Mouse (Mus musculus) forebrain, embryonic 16.5 days (tissue): ENCODE results near the gene Ncoa4. TPM values are rescaled to one million over a fixed set of nuclear protein-coding genes. Genes with fewer than 3 reads are reported as not detected.
"Not testable (repeated sequence)": the region's sequence is repeated elsewhere in the genome, so short reads cannot be mapped to it uniquely, and the experiment has no call there.

Experiments
- ATAC-seq: fragments of 200-750 bp; cut with Nextera tagmentation; 2 replicates; pipeline ENCODE4 v1.8.0; 2017; ENCODE audit warnings: mild to moderate bottlenecking, moderate library complexity
- H3K27ac ChIP-seq: fragments of 300-500 bp; sonication (generic); 2 replicates; pipeline ENCODE4 v1.5.1; 2014; ENCODE audit warnings: low read length, control low read depth
- H3K27me3 ChIP-seq: fragments of 300-500 bp; sonication (generic); replicated peaks from 2 replicates; pipeline ENCODE4 v1.6.1; 2014; ENCODE audit warnings: low read length; ENCODE audit not compliant: control insufficient read depth, insufficient read depth
- H3K36me3 ChIP-seq: fragments of 300-500 bp; sonication (generic); 2 replicates; pipeline ENCODE4 v1.6.1; 2014; ENCODE audit not compliant: control insufficient read depth, insufficient read depth
- H3K4me1 ChIP-seq: fragments of 300-500 bp; sonication (generic); replicated peaks from 2 replicates; pipeline ENCODE4 v1.6.1; 2014; ENCODE audit warnings: low read length; ENCODE audit not compliant: control insufficient read depth, insufficient read depth
- H3K4me2 ChIP-seq: fragments of 300-500 bp; sonication (generic); 2 replicates; pipeline ENCODE4 v1.6.1; 2014; ENCODE audit warnings: mild to moderate bottlenecking, low read length, control low read depth
- H3K4me3 ChIP-seq: fragments of 300-500 bp; sonication (generic); replicated peaks from 2 replicates; pipeline ENCODE4 v1.5.1; 2014; ENCODE audit warnings: mild to moderate bottlenecking, low read length, control low read depth
- H3K9ac ChIP-seq: fragments of 300-500 bp; sonication (generic); replicated peaks from 2 replicates; pipeline ENCODE4 v1.6.1; 2014; ENCODE audit warnings: low read depth, low read length, control low read depth
- H3K9me3 ChIP-seq: fragments of 300-500 bp; sonication (generic); 2 replicates; pipeline ENCODE4 v1.6.1; 2016; ENCODE audit warnings: low read length; ENCODE audit not compliant: control insufficient read depth
- WGBS: fragments of 180-500 bp; shearing (Covaris S2); extraction: QIAGEN DNeasy Blood & Tissue Kit; methylation state at CpG from one replicate; pipeline ENCODE4 v1.1.7; 2014; 5-methylcytosine and 5-hydroxymethylcytosine counted together
- polyA plus RNA-seq: library from polyadenylated mRNA; unstranded; fragments of >200 nt; fragmentation: Nextera tagmentation; extraction: Ambion mirVana; gene quantifications from 2 replicates; pipeline ENCODE4 v1.2.1, GENCODE M21; 2015

Ncoa4 gene
- polyA plus RNA-seq, 1 experiment from 2014 or later, result 115 TPM

DNA sequence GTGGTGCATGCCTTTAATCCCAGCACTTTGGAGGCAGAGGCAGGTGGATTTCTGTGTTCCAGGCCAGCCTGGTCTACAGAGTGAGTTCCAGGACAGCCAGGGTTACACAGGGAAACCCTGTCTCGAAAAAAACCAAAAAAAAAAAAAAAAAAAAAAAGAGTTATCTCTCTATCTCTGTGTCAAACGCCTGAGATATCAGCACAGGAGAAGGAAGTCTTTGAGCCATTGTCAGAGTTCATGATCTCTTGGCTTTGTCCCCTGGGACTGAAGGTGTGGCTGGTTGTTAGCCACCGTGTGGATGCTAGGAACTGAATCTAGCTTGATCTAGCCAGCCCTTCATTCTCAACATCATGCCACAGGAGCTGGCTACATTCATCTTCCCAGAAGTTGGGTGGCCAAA, 23.2 kb upstream of the Ncoa4 start:
- not testable (repeated sequence) for ATAC-seq, H3K27me3 ChIP-seq, H3K4me3 ChIP-seq, H3K4me1 ChIP-seq, H3K9ac ChIP-seq, H3K27ac ChIP-seq, H3K4me2 ChIP-seq, H3K36me3 ChIP-seq, H3K9me3 ChIP-seq
- WGBS, result 74% methylated on average over 3 of the region's 3 CpGs

DNA sequence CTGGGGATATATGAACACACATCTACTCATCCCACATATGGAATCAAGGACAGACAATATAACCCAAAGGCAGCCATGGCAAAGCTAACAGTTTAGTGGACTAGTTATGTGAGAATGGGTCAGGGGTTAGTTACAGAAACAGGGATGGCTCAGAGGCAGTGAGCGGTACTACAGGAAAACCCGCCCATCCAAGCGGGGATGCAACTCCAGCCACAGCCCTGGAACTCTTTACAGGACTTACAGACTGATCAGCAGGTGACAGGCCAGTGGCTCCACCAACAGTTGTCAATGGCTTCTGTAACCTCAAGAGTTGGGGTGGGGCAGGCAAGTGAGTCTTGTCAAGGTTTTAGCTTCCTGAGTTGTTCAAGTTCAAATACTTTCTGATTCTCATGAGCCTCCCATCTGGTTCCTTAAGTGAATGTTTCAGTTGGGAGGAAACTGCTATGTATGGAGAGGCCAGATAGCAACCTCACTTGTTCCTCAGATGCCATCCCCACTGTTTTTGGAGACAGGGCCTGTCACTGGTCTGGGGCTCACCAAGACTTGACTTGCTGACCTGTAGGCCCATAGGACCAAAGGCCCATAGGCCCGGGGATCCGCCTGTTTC, 19.2 kb upstream of the Ncoa4 start:
- 80% methylated on average over 5 of the region's 5 CpGs for WGBS
- Histone ChIP-seq H3K27ac (no peak overlapping the region), H3K9ac (no peak overlapping the region), H3K4me1 (no peaks in the 10 kb centered on the region), H3K4me3 (no peak overlapping the region), H3K9me3 (no peaks in the 10 kb centered on the region), H3K4me2 (no peak overlapping the region), H3K36me3 (no peaks in the 10 kb centered on the region), H3K27me3 (no peaks in the 10 kb centered on the region)
- no peak for ATAC-seq

DNA sequence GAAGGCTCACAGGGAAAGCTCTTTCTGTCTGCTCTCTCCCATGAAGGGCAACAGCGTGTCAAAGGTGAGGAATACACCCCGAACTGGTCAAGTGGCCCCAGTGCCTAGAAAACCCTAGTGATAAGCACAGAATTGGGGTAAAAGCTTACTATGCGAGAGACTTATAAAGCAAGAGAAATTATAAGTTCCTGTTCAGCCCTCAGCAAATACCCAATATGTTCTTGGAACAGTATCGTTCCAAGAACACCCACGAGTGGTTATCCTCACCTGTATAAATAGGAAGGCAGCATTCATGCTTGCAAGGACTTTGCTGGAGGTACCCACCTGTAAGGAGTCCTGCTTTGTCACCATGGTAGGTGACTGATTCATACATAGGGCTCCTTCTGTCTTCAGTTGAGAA, 17.9 kb upstream of the Ncoa4 start, which contains the start of gene Msmb:
TSS of gene Msmb (plus strand) at position 301 of the 400 bp plus-strand sequence.
- H3K4me1 ChIP-seq, result no peaks in the 10 kb centered on the region
- H3K27me3 ChIP-seq, result no peaks in the 10 kb centered on the region
- no peak for ATAC-seq
- H3K4me2 ChIP-seq, result no peak within 1 kb of the TSS
- 90% methylated on average over 5 of the region's 5 CpGs for WGBS
- H3K27ac ChIP-seq, result no peak within 1 kb of the TSS
- no peak within 1 kb of the TSS for H3K9ac ChIP-seq
- no peak within 1 kb of the TSS for H3K4me3 ChIP-seq
- H3K36me3 ChIP-seq, result no peaks in the 10 kb centered on the region
- peaks cover 1% of the 10 kb centered on the region; the same call in 1 of the 2 replicates for H3K9me3 ChIP-seq

DNA sequence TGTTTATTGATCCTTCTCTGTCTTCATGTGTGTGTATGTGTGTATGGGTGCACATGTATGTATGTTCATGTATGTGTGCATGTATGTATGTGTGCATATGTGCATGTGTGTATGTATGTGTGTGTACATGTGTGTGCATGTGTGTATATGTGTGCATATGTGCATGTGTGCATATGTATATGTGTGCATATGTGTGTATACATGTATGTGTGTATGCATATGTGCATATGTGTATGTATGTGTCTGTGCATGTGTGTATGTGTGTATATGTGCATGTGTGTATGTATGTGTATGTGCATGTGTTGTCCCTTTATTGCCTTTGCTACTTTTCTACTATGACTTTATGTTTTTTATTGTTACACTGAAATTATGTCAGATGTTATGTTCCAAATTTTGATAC, 14.9 kb upstream of the Ncoa4 start:
- ATAC-seq, result no peak
- H3K4me3 ChIP-seq, result no peak overlapping the region
- no peak overlapping the region for H3K9ac ChIP-seq

DNA sequence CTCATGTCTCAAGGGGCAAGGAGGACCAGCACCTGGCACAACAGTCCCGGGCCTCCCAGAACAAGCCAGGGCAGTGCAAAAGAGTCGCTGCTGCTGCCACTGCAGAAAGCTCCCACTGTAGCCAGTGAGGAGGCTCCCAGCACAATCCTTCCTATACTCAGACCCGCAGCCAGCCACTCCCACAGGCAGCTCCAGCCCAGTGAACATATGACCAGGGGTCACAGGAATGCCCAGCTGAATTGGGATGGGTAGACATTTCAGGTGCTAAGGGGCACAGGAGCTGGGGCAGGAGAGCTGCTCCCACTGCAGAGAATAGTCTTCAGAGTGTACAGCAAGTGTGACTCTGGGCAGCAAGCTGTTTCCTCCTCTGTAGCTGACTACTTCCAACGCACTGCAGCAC, 14.3 kb upstream of the Ncoa4 start:
- no peak overlapping the region for H3K9ac ChIP-seq
- no peak overlapping the region for H3K27ac ChIP-seq
- no peak overlapping the region for H3K4me2 ChIP-seq
- no peaks in the 10 kb centered on the region for H3K27me3 ChIP-seq
- H3K4me1 ChIP-seq, result no peaks in the 10 kb centered on the region
- peaks cover 9% of the 10 kb centered on the region; the same call in 1 of the 2 replicates for H3K9me3 ChIP-seq
- H3K4me3 ChIP-seq, result no peak overlapping the region
- WGBS, result 76% methylated on average over 4 of the region's 4 CpGs
- no peaks in the 10 kb centered on the region for H3K36me3 ChIP-seq
- ATAC-seq, result no peak

More for the DNA sequence above, 14.9 kb upstream of the Ncoa4 start:
- no peak overlapping the region for H3K27ac ChIP-seq
- no peak overlapping the region for H3K4me2 ChIP-seq
- peaks cover 9% of the 10 kb centered on the region; the same call in 1 of the 2 replicates for H3K9me3 ChIP-seq
- H3K36me3 ChIP-seq, result no peaks in the 10 kb centered on the region
- no peaks in the 10 kb centered on the region for H3K4me1 ChIP-seq
- no peaks in the 10 kb centered on the region for H3K27me3 ChIP-seq

DNA sequence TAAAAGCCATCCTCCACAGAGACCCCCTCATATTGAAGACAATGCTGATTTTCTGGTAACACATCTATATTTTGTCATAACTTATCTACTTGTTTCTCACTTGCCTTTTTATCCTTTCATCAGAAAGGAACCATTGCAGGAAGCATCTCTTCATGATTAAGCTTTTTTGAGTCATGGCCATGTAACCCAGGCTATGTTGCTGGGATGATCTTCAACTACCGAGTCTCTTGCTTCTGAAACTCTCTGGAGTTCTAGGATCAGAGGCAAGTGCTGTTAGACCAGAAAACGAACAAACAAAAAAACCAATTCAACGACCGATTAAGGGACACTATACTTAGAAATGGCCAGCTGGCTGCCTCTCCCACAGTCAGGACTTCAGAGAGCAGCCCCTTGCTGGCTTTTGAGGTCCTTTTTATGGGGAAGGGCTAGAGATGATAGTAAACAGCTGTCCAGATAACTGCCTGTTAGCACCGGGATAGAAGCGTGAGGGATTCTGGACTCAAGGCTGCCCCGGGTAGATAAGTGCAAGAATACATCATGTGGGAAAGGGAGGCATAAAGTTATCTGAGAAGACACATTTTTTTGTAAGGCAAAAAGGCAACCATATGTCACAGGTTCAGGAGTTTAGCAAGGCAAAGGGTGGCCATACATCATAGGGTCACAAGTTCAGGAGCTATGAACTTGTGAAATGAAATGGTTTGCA, 13.7 kb upstream of the Ncoa4 start:
- no peak overlapping the region for H3K9ac ChIP-seq

DNA sequence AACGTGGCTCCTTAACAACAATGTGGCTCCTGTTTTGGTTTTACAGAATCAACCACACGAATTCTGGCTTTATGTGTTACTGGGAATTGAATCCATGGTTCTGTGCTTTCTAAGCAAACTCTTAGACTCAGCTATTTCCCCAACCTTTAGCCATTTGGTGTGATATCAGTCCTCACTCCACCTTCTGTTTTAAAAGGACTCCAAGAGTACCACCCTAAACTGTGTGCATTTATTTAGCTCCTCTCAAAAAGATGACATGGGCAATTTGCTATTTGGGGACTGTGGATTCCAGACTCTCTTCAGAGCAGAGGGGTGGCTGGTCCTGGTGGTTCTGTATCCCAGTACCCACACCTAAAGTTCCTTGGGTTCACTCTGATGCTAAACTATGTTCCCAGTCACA, 13.1 kb upstream of the Ncoa4 start:
- Histone ChIP-seq H3K36me3 (no peaks in the 10 kb centered on the region), H3K4me3 (no peak overlapping the region), H3K4me1 (no peaks in the 10 kb centered on the region), H3K9ac (no peak overlapping the region), H3K9me3 (peaks cover 9% of the 10 kb centered on the region; the same call in 1 of the 2 replicates), H3K27me3 (no peaks in the 10 kb centered on the region), H3K4me2 (no peak overlapping the region), H3K27ac (no peak overlapping the region)
- WGBS, result 65% methylated on average over 2 of the region's 2 CpGs
- ATAC-seq, result no peak

More for the DNA sequence above, 13.7 kb upstream of the Ncoa4 start:
- H3K27ac ChIP-seq, result no peak overlapping the region
- no peaks in the 10 kb centered on the region for H3K4me1 ChIP-seq
- no peaks in the 10 kb centered on the region for H3K27me3 ChIP-seq
- no peak overlapping the region for H3K4me2 ChIP-seq
- no peak for ATAC-seq
- H3K4me3 ChIP-seq, result no peak overlapping the region
- peaks cover 9% of the 10 kb centered on the region; the same call in 1 of the 2 replicates for H3K9me3 ChIP-seq
- no peaks in the 10 kb centered on the region for H3K36me3 ChIP-seq
- 91% methylated on average over 7 of the region's 7 CpGs for WGBS

DNA sequence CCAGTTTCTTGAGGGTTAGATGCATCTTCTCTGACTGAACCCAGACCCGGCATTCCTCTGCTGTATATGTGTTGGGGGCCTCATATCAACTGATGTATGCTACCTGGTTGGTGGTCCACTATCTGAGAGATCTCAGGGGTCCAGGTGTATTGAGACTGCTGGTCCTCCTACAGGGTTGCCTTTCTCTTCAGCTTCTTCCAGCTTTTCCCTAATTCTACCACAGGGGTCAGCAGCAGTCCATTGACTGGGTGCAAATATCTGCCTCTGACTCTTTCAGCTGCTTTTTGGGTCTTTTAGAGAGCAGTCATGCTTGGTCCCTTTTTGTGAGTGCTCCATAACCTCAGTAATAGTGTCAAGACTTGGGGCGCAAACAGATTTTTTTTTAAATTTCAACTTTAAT, 8.8 kb upstream of the Ncoa4 start:
- no peak overlapping the region for H3K27ac ChIP-seq
- no peak for ATAC-seq
- H3K4me3 ChIP-seq, result no peak overlapping the region
- no peaks in the 10 kb centered on the region for H3K27me3 ChIP-seq
- H3K36me3 ChIP-seq, result no peaks in the 10 kb centered on the region
- 91% methylated on average over 2 of the region's 2 CpGs for whole genome bisulfite sequencing
- peaks cover 9% of the 10 kb centered on the region; the same call in 1 of the 2 replicates for H3K9me3 ChIP-seq
- no peak overlapping the region for H3K9ac ChIP-seq
- H3K4me2 ChIP-seq, result no peak overlapping the region
- H3K4me1 ChIP-seq, result no peaks in the 10 kb centered on the region

DNA sequence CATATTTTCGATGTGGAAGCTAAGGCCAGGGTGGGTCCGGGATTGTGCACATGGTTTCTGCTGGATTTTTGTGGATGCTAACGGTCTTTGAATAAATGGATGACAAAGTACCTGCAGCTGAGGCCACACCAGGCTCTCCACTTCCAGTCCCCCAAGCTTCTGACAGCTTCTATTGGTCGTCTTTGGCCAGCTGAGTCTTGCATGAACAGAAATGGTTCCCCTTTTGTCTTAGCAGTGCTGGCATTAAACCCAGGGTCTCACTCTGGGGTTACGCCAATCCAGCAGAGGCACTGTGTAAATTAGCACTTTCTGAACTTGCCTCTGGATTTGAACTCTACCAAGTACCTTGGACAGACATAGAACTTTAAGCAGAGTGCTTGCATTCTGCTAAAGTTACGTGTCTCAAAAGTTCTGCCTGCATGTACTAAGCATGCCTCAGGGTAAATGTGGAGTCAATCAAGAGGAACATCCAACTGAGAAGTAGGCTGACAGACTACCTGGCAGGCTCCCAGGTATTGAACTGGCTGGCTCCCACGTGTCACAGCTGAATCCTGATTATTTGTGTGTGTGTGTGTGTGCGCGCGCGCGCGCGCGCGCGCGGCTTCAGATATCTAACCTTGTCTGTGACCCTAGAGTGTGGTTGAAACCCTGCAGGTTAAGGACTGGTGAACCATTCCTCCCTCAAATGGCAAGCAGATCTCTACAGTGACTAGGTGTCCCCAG, 7.3 kb upstream of the Ncoa4 start:
- Histone ChIP-seq H3K4me2 (no peak overlapping the region), H3K27me3 (no peaks in the 10 kb centered on the region), H3K9me3 (0 out of 2 replicates have a peak, but pooled peaks cover 2% of the 10 kb centered on the region), H3K4me3 (no peak overlapping the region), H3K9ac (no peak overlapping the region), H3K4me1 (no peaks in the 10 kb centered on the region), H3K36me3 (no peaks in the 10 kb centered on the region), H3K27ac (no peak overlapping the region)
- 87% methylated on average over 18 of the region's 18 CpGs for WGBS
- no peak for ATAC-seq
